Mouse (Mus musculus): ENCODE measurements around the gene Selenow. TPM values are rescaled to one million over a fixed set of nuclear protein-coding genes. Genes with fewer than 3 reads are reported as not detected.

Gene Selenow
- total RNA-seq (2021), result 100 to 1,000 TPM; 186 to 204 TPM
- long read RNA-seq, experiment 1, transcript Selenow-201 (6 exons, 736 nt), result major isoform, 182 of 198 reads
- long read RNA-seq, experiment 1, partial matches to known transcripts, result 7 of 198 reads
- long read RNA-seq, experiment 1, other reads (novel, unspliced or antisense), result 9 of 198 reads
- long read RNA-seq, experiment 2, transcript Selenow-201 (6 exons, 736 nt), result major isoform, 153 of 165 reads
- long read RNA-seq, experiment 2, partial matches to known transcripts, result 5 of 165 reads
- long read RNA-seq, experiment 2, other reads (novel, unspliced or antisense), result 7 of 165 reads

DNA sequence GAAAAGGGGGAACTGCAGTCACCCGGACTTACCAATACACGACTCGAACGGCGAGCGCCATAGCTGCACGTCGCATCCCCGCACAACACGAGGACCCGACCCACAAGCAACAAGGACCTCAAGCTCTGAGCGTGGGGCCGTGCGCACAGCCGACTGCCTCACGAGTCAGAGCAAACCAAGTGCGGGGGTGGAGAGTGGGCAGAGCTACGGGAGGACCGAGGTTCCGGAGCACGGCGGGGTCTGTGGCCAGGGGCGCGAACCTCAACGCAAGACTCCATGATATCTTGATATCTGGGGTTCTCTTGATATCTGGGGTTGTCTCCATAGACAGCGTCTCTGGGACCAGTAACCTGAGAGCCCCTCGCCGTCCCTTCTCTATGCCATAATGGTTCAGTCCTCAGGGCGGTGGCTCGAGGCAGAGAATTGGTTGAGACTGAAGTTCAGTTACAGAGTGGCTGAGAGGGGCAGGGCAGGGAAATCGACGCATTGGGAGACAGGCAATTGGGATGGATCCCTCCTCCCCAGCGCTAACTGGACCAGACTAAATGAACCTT is at the start of gene Selenow:
Selenow (minus strand) TSS at position 183 of the 554 bp plus-strand sequence.
- DNase-seq (ENCODE audit: low spot score in 2 of 2), result peak; percentile 66 to 80

- no peak for DNase-seq (ENCODE audit: low spot score in 2 of 2)
Observed at GRCm38 (mm10) chr7:15969674-15970073, 47.5 kb upstream of the Selenow start.

DNA sequence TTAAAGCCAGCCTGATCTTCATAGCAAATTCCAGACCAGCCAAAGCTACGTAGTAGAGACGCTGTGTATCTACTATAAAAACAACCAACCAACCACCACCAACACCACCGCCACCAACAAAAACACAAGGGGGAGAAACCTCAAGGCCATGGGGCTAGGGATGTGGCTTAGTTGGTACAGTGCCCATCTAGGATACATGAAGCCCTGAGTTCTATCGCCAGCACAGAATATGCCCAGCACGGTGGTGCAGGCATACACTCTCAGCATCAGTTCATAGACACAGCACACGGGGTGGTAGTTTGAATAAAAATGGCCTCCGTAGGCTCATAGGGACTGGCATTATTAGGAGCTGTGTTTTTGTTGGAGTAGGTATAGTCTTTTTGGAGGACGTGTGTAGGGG is 46.1 kb upstream of the Selenow start:
- DNase-seq (ENCODE audit: low spot score in 2 of 2), result no peak

GRCm38 (mm10) chr7:15967312-15967711 is 45.1 kb upstream of the Selenow start, which contains the start of gene Ehd2:
Ehd2 (minus strand) TSS chr7:15967567.
- DNase-seq (ENCODE audit: low spot score in 2 of 2), result peak; percentile 52 to 57

DNA sequence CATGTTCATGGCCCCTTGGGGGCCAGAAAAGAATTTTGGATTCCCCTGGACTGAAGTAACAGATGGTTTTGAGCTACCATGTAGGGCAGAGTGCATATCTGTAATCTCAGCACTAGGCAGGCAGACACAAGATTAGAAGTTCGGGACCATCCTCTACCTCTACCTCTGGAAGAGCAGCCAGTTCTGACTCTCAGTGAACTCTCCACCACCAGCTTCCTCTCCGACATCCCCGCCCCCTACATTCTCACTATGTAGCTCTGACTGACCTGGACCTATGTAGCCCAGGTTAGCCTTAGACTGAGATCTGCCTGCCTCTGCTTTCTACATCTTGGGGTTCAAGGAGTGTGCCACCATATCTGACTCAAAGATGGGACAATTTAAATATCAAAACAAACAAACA is 44.3 kb upstream of the Selenow start:
- no peak for DNase-seq (ENCODE audit: low spot score in 2 of 2)

DNA sequence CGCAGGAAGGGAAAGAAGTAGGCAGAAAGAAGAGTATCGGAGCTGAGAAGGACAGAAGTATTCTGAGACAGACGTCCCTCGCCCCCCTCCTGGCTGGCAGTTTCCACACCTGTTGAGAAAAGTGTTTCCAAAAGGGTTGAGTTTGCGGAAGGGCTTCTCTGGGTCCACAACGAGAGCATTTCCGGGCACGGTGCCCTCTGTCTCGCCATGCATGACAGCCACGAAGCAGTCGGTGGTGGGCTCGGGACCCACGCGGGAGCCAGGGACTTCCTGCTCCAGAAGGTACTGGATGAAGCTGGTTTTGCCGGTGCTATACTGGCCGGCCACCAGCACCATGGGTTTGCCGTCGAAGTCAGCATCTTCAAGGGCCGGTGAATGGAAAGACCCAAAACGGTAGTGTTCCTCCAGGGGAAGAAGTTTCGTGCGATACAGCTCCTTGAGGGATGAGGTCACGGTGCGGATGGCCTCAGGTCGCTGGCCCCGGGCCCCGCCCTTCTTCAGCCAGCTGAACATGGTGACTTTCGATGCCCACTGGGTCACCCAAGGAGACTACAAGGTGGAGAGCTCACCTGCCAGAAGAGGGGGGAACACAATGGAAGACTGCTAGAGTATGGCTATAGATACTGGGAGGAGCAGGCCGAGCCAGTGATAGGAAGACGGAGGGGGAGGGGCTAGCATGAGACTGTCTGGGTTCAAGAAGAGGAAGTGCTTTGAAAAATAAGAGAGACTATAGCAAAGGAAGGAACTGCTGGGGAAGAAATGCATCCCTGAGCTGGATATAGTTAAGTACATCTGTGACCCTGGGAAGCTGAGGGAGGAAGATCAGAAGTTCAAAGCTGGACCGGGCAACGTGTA is 41.8 kb upstream of the Selenow start:
- no peak for DNase-seq (ENCODE audit: low spot score in 2 of 2)

DNA sequence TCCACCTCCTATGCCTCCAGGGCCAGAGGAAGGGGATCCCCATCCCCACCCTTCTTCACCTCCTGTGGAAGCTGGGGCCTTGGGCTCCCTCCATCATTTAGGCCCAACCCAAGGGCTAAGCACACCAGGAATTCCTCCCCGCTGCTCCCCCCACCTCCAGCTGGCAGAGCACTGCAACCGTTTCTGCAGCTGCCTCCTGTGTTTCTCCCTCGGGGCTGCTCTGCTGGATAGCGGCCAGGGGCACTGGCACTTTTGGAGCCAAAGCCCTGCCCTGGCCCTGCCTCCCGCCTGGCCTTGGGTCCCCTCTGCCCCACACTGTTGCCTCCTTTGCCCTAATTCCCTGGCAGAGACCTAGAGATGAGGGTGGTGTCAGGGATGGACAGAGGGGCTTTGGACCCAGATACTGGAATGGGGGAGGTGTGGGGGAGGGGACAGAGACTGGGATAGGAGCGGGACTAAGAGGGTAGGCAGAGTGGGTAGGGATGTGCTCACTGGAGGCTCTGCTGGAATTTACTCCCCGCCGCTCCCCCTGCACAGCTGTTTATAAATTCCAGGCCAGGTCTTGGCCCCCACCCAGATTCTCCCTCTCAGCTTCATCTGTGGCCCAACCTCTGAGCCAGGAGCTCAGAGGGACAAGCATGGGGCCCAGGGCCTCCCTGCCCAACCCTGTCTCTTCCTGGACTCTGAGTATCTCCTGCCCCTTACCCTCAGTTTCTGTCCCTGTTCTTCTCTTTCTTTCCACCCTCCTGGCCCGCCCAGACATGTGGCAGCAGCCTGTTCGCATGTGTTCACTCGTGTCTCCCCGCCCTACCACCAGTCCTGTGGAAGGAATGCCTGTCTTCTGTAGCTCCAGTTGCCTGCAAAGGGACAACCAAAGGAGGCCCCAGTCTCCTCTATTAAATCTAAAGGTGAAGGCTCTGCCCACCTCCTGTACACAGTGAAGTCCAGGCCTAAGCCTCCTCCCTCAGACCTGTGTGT is 40.4 kb upstream of the Selenow start:
- DNase-seq (ENCODE audit: low spot score in 2 of 2), result peak; percentile 59 to 76

DNA sequence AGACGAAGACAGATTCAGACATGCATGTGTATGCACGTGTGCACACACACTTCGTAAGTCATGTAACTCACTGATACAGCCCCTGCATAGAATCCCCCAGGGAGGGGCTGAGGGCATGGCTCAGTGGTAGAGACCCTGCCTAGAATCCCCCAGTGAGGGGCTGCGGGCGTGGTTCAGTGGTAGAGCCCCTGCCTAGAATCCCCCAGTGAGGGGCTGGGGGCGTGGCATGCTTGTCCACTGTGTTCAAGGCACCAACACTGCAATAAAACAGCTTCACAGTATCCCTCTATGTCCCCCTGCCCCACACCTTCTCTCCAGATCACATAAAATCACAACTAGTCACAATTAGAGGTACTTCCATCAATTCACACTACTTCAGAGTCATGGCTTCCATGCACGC is 39.6 kb upstream of the Selenow start:
- DNase-seq (ENCODE audit: low spot score in 2 of 2), result no peak

- DNase-seq (ENCODE audit: low spot score in 2 of 2), result no peak
Observed at GRCm38 (mm10) chr7:15961239-15961638, 39.0 kb upstream of the Selenow start.

GRCm38 (mm10) chr7:15960691-15961090 is 38.5 kb upstream of the Selenow start:
- no peak for DNase-seq (ENCODE audit: low spot score in 2 of 2)

DNA sequence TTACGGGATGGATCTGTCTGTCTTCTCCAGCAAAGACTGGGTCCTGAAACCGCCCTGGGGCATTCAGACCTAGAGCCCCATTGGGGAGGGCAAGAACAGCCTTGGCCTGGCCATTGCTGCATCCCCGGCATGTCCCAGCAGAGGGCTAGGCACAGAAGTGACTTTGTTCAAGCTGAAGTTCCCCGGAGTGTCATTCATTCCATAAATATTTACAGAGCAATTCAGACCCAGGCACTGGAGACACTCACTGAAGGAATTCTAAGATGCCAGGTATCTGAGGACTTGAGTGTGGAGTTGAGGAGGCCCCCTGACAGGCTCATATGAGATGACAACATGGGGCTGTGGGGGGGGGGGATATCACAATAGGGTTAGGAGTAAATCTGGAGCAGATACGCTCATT is 33.9 kb upstream of the Selenow start:
- no peak for DNase-seq (ENCODE audit: low spot score in 2 of 2)

GRCm38 (mm10) chr7:15955509-15955908 is 33.3 kb upstream of the Selenow start:
- DNase-seq (ENCODE audit: low spot score in 2 of 2), result no peak

GRCm38 (mm10) chr7:15954978-15955443 is 32.8 kb upstream of the Selenow start:
- no peak for DNase-seq (ENCODE audit: low spot score in 2 of 2)

DNA sequence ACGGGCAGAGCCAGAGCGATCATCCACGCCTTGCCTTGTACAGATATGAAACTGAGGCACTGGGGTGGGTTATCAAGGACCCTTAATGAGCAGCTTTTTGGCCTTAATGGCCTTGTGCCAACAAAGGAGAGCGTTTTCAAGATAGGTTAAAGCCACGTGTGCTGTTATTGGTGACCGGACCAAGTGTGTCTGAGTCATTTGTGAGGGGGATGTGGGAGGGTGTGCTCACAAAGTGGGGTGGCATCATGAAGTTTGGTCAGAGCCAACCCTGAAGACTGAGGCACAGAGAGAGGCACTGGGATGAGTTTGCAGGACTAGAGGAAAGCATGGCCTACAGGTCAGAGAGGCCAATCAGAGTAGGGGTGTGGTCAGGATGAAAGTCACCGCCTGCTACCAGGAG is 32.2 kb upstream of the Selenow start:
- no peak for DNase-seq (ENCODE audit: low spot score in 2 of 2)

- no peak for DNase-seq (ENCODE audit: low spot score in 2 of 2)
Observed at GRCm38 (mm10) chr7:15953307-15954074, 31.3 kb upstream of the Selenow start.

- DNase-seq (ENCODE audit: low spot score in 2 of 2), result no peak
Observed at GRCm38 (mm10) chr7:15952416-15952815, 30.2 kb upstream of the Selenow start.

- DNase-seq (ENCODE audit: low spot score in 2 of 2), result no peak
Observed at GRCm38 (mm10) chr7:15950008-15950407, 27.8 kb upstream of the Selenow start.

- DNase-seq (ENCODE audit: low spot score in 2 of 2), result no peak
Observed at GRCm38 (mm10) chr7:15949216-15949790, 27.1 kb upstream of the Selenow start.

- peak; percentile 62 to 82 for DNase-seq (ENCODE audit: low spot score in 2 of 2)
Observed at GRCm38 (mm10) chr7:15948381-15948941, 26.3 kb upstream of the Selenow start.
